In the genomic region with DNA sequence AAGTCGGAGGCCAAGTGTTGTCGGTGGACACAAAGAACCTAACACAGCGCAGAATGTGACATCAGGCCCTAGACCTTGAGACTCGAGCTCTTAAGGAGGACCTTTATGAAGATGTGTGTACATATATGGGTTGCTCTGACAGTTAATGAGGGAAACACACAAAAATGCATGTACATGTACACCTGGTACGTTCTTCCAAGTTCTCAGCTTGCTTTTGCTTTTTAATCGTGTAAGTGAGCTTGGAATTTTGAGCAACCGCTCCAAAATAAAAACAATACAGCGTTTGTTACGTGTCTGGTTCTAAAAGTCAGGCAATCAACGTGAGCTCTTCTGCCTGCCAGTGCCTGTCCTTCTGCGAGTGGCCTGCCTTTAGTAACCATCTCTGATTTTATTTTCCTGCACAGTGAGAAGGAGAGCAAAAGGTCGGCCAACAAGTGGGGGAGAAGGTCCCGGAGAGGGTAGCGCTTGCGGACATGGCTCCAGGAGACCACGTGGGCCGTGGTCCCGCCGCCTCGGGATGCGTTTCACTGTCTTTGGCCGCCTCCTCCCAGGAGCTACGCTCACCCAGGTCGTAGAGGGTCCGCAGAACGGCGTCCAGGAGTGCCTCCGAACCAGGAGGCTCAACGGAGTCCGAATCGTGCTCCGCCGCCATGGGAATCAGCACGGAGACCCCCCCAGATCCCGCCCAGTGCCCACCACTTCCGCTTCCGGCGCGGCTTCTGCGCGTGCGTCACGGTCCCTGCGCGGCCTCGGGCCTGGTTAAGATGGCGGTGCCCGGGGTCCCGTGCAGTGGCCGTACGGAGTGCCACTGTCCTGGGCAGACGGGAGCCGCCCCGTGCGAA, we compare ENCODE assay signal across 8 mouse cellular contexts. TPM values are rescaled to one million over a fixed set of nuclear protein-coding genes. Genes with fewer than 3 reads are reported as not detected.
A peak's percentile ranks its signal among the peaks of the same experiment; 100 is the strongest.
DNase-seq lines count a peak whose midpoint lies in the region; ATAC-seq lines count a peak whose summit lies in the region.

A gene (plus strand): TSS at position 713 of the 842 bp plus-strand sequence.
A gene (minus strand): TSS at position 800 of the 842 bp plus-strand sequence.

- peak within 1 kb of the TSS; percentile 97 for H3K9ac ChIP-seq in intestine, embryonic 14.5 days (ENCODE audit: low read length)

- peak within 1 kb of the TSS; percentile 71 for H3K4me2 ChIP-seq in intestine, embryonic 14.5 days (ENCODE audit: low read length)

- H3K27ac ChIP-seq in intestine, embryonic 14.5 days (ENCODE audit: low read depth), result peak within 1 kb of the TSS; percentile 92

- WGBS in intestine, embryonic 14.5 days, result 2% methylated on average over 55 of the region's 55 CpGs

- intact Hi-C loops in left cerebral cortex, postnatal 14 days (cut with DNase I), result no loop called here

- peak; percentile 97 for ATAC-seq in intestine, embryonic 14.5 days (replicated peaks; ENCODE audit: low FRiP score, low TSS enrichment, low read depth)

- peaks cover 11% of the 10 kb centered on the region for H3K4me1 ChIP-seq in intestine, embryonic 14.5 days (replicated peaks; ENCODE audit: control insufficient read depth, insufficient read depth, low read length)

- DNase-seq in adrenal gland, adult (ENCODE audit: inconsistent age in 2 of 2, low spot score in 1 of 2), result peak; percentile 95 to 99
- peak; percentile 94 for DNase-seq in embryo, embryonic 10.5 days (ENCODE audit: low spot score)
- DNase-seq in gastrocnemius, postnatal 25 days, result peak; percentile 90
- DNase-seq in intestine, embryonic 14.5 days (ENCODE audit: low spot score), result peak; percentile 98
- DNase-seq in left cerebral cortex, postnatal 14 days (ENCODE audit: low spot score in 2 of 2), result peak; percentile 90 to 93
- DNase-seq in mesoderm, embryonic 11.5 days (ENCODE audit: low read depth, low spot score), result peak; percentile 93
- peak; percentile 87 to 89 for DNase-seq in right cerebral cortex, postnatal 36 days (ENCODE audit: low spot score in 2 of 2)
- peak; percentile 94 for DNase-seq in yolk sac, embryonic 10.5 days (ENCODE audit: low spot score)

- H3K9me3 ChIP-seq in intestine, embryonic 14.5 days (ENCODE audit: control insufficient read depth, low read length), result peaks cover 2% of the 10 kb centered on the region; the same call in 1 of the 2 replicates

- H3K4me3 ChIP-seq in intestine, embryonic 14.5 days (ENCODE audit: low read depth, low read length), result peak within 1 kb of the TSS; percentile 96

- H3K27me3 ChIP-seq in intestine, embryonic 14.5 days (replicated peaks; ENCODE audit: control insufficient read depth, insufficient read depth, low read length), result no peaks in the 10 kb centered on the region

- peaks cover 36% of the 10 kb centered on the region for H3K36me3 ChIP-seq in intestine, embryonic 14.5 days (ENCODE audit: control insufficient read depth, insufficient read depth, low read length)

RNA-seq across cellular contexts. Expression of the first gene that starts in this region (rescaled TPM):
- total RNA-seq in gastrocnemius, postnatal 25 days (2021), result 100 to 1,000 TPM; 125 to 145 TPM
- polyA plus RNA-seq in intestine, embryonic 14.5 days (2014; fragmentation: Nextera tagmentation; extraction: Ambion mirVana), result 103 and 105 TPM in 2 replicates
- total RNA-seq in left cerebral cortex, postnatal 14 days (2021), result 10 to 100 TPM; 56.2 to 60.9 TPM

RNA-seq across cellular contexts. Expression of the second gene that starts in this region (rescaled TPM):
- 10 to 100 TPM; 24.5 to 25.4 TPM for total RNA-seq in gastrocnemius, postnatal 25 days (2021)
- polyA plus RNA-seq in intestine, embryonic 14.5 days (2014; fragmentation: Nextera tagmentation; extraction: Ambion mirVana), result 45.2 and 46.4 TPM in 2 replicates
- 10 to 100 TPM; 20.1 to 20.4 TPM for total RNA-seq in left cerebral cortex, postnatal 14 days (2021)

Comparison
In these comparisons a context has a peak if more than half of its experiments do, and no peak if none do; other contexts are left out.
1. Peak in every context shown above with its lines: DNase-seq, ATAC-seq, H3K4me3 ChIP-seq and H3K27ac ChIP-seq.